Comparison of ENCODE assay signal across 8 mouse cellular contexts in genomic region chr15:79658531-79659375, GRCm38 (mm10). TPM values are rescaled to one million over a fixed set of nuclear protein-coding genes. Genes with fewer than 3 reads are reported as not detected.
DNase-seq lines count a peak whose midpoint lies in the region; ATAC-seq and TF ChIP-seq lines count a peak whose summit lies in the region.

Fam227a (minus strand) TSS chr15:79658956.
Cby1 (plus strand) TSS chr15:79659199.

- peak within 1 kb of the TSS; percentile 86 for H3K4me2 ChIP-seq in CH12.LX (ENCODE audit: insufficient read depth, low read depth, poor library complexity, severe bottlenecking)
- H3K4me2 ChIP-seq in forebrain, embryonic 12.5 days, result peak within 1 kb of the TSS; percentile 80
- H3K4me2 ChIP-seq in liver, postnatal 0 days (ENCODE audit: low read depth, low read length), result peak within 1 kb of the TSS; percentile 99
- H3K4me2 ChIP-seq in neural tube, embryonic 14.5 days (ENCODE audit: low read depth, low read length), result peak within 1 kb of the TSS; percentile 88

- peak; percentile 75; the same call in 1 of the 2 replicates for TF ChIP-seq POLR2A in CH12.LX (IDR thresholded peaks at IDR 0.05; ENCODE audit: low read depth, low read length)

- peaks cover 5 to 16% of the 10 kb centered on the region in 2 experiments for H3K36me3 ChIP-seq in CH12.LX (replicated peaks in 1 of 2; ENCODE audit: control insufficient read depth in 1 of 2, insufficient read depth in 1 of 2, low read length in 1 of 2)
- H3K36me3 ChIP-seq in forebrain, embryonic 12.5 days (replicated peaks), result peaks cover 9% of the 10 kb centered on the region; the same call in 1 of the 2 replicates
- H3K36me3 ChIP-seq in liver, postnatal 0 days (replicated peaks; ENCODE audit: insufficient read depth, low read length), result 0 out of 2 replicates have a peak, but pooled peaks cover 2% of the 10 kb centered on the region
- H3K36me3 ChIP-seq in neural tube, embryonic 14.5 days (ENCODE audit: control insufficient read depth, insufficient read depth, low read length), result no peaks in the 10 kb centered on the region

- TF ChIP-seq CTCF in CH12.LX (conservative IDR thresholded peaks at IDR 0.05 in 1 of 2, IDR thresholded peaks at IDR 0.05 in 1 of 2; ENCODE audit: low read depth in 2 of 2, low read length in 2 of 2), result no peak
- no peak for TF ChIP-seq CTCF in liver, postnatal 0 days (IDR thresholded peaks at IDR 0.05; ENCODE audit: low read depth)

- peak; percentile 88 for ATAC-seq in forebrain, embryonic 12.5 days (ENCODE audit: low FRiP score)
- ATAC-seq in liver, postnatal 0 days, result peak; percentile 90
- ATAC-seq in neural tube, embryonic 14.5 days (ENCODE audit: low read depth), result peak; percentile 89

- H3K4me1 ChIP-seq in CH12.LX (ENCODE audit: control insufficient read depth in 1 of 2, insufficient read depth in 2 of 2), result peaks cover under 1 to 11% of the 10 kb centered on the region in 2 experiments; a peak in 3 of 4 replicates
- H3K4me1 ChIP-seq in forebrain, embryonic 12.5 days, result peaks cover 12% of the 10 kb centered on the region
- H3K4me1 ChIP-seq in liver, postnatal 0 days (ENCODE audit: insufficient read depth), result peaks cover 6% of the 10 kb centered on the region; the same call in 1 of the 2 replicates
- H3K4me1 ChIP-seq in neural tube, embryonic 14.5 days (ENCODE audit: control insufficient read depth, insufficient read depth, low read length), result 0 out of 2 replicates have a peak, but pooled peaks cover 4% of the 10 kb centered on the region

- H3K9me3 ChIP-seq in CH12.LX (replicated peaks; ENCODE audit: low read length), result peaks cover 7% of the 10 kb centered on the region
- no peaks in the 10 kb centered on the region for H3K9me3 ChIP-seq in forebrain, embryonic 12.5 days
- no peaks in the 10 kb centered on the region for H3K9me3 ChIP-seq in liver, postnatal 0 days (ENCODE audit: low read length)
- no peaks in the 10 kb centered on the region for H3K9me3 ChIP-seq in neural tube, embryonic 14.5 days (ENCODE audit: control insufficient read depth, low read length)

- peak; percentile 87 for DNase-seq in CH12.LX (ENCODE audit: extremely low read depth)
- peak; percentile 87 for DNase-seq in c-Kit-positive CD71-positive TER-119-negative erythroid progenitor cells, embryonic 14.5 days (ENCODE audit: low read depth)
- DNase-seq in heart, postnatal 10 days, result peak; percentile 97
- DNase-seq in large intestine, adult 2 months (ENCODE audit: low read depth, low spot score), result peak; percentile 66
- DNase-seq in liver, postnatal 0 days, result peak; percentile 96
- DNase-seq in testis, postnatal 10 days (ENCODE audit: low spot score), result peak; percentile 97

- TF ChIP-seq EP300 in CH12.LX (IDR thresholded peaks at IDR 0.05; ENCODE audit: low read length), result no peak
- TF ChIP-seq EP300 in liver, postnatal 0 days (IDR thresholded peaks at IDR 0.05; ENCODE audit: low read depth), result no peak

- H3K27ac ChIP-seq in CH12.LX (ENCODE audit: insufficient read depth, low read depth), result peak within 1 kb of the TSS; percentile 48; the same call in 1 of the 2 replicates
- peak within 1 kb of the TSS; percentile 96 for H3K27ac ChIP-seq in forebrain, embryonic 12.5 days
- H3K27ac ChIP-seq in liver, postnatal 0 days (ENCODE audit: low read depth), result peak within 1 kb of the TSS; percentile 90
- H3K27ac ChIP-seq in neural tube, embryonic 14.5 days (ENCODE audit: low read depth, low read length), result peak within 1 kb of the TSS; percentile 95

- in situ Hi-C loops in CH12.LX (cut with MboI; ENCODE audit: low pct_ligation_motif_present, low pct_unique_long_range_greater_than_20kb, low sequenced_read_pairs), result no loop called here

- no peaks in the 10 kb centered on the region for H3K79me2 ChIP-seq in CH12.LX (replicated peaks; ENCODE audit: control insufficient read depth, extremely low read depth, insufficient read depth, poor library complexity, severe bottlenecking)

- H3K9ac ChIP-seq in CH12.LX (ENCODE audit: insufficient read depth, low read depth), result peak within 1 kb of the TSS; percentile 50
- peak within 1 kb of the TSS; percentile 89 for H3K9ac ChIP-seq in forebrain, embryonic 12.5 days
- H3K9ac ChIP-seq in liver, postnatal 0 days (replicated peaks), result peak within 1 kb of the TSS; percentile 84
- H3K9ac ChIP-seq in neural tube, embryonic 14.5 days (replicated peaks; ENCODE audit: low read depth, low read length), result peak within 1 kb of the TSS; percentile 85

- no peaks in the 10 kb centered on the region for H3K27me3 ChIP-seq in CH12.LX (replicated peaks)
- H3K27me3 ChIP-seq in forebrain, embryonic 12.5 days, result no peaks in the 10 kb centered on the region
- H3K27me3 ChIP-seq in liver, postnatal 0 days (ENCODE audit: insufficient read depth, low read length), result no peaks in the 10 kb centered on the region
- no peaks in the 10 kb centered on the region for H3K27me3 ChIP-seq in neural tube, embryonic 14.5 days (ENCODE audit: control insufficient read depth, insufficient read depth, low read length)

- no peak for TF ChIP-seq RAD21 in CH12.LX (IDR thresholded peaks at IDR 0.05; ENCODE audit: low read depth, low read length)

- peak within 1 kb of the TSS; percentile 67 to 87 (median 78) for H3K4me3 ChIP-seq in CH12.LX (replicated peaks in 1 of 3; ENCODE audit: low read depth in 2 of 3, low read length in 2 of 3, poor library complexity in 1 of 3)
- peak within 1 kb of the TSS; percentile 78 for H3K4me3 ChIP-seq in forebrain, embryonic 12.5 days (replicated peaks)
- peak within 1 kb of the TSS; percentile 73 for H3K4me3 ChIP-seq in liver, postnatal 0 days (ENCODE audit: low read depth, low read length)
- peak within 1 kb of the TSS; percentile 92 for H3K4me3 ChIP-seq in neural tube, embryonic 14.5 days (ENCODE audit: low read depth, low read length)

- under 1% methylated on average over 55 of the region's 55 CpGs for WGBS in forebrain, embryonic 12.5 days
- WGBS in large intestine, adult 2 months, result under 1% methylated on average over 55 of the region's 55 CpGs
- WGBS in liver, postnatal 0 days (ENCODE audit: insufficient replicate concordance), result under 1% methylated on average over 55 of the region's 55 CpGs
- under 1% methylated on average over 55 of the region's 55 CpGs for WGBS in neural tube, embryonic 14.5 days

- dilution Hi-C loops in CH12.LX (cut with MboI; ENCODE audit: extremely low pct_ligation_motif_present, extremely low pct_unique_long_range_greater_than_20kb, low sequenced_read_pairs), result no loop called here

- intact Hi-C loops in heart, postnatal 10 days (cut with DNase I), result loop anchor here (10.0 kb wide), 1 partner anchor 434 kb away; the partner anchor contains the start of genes Gm49486 and Pick1

TF ChIP-seq in CH12.LX, 34 proteins besides CTCF, POLR2A, EP300 and RAD21:
- TF ChIP-seq TCF12 (IDR thresholded peaks at IDR 0.05; ENCODE audit: low read depth, low read length) (peak; percentile 77), NELFE (IDR thresholded peaks at IDR 0.05; ENCODE audit: low read depth, low read length) (peak; percentile 66), SIN3A (IDR thresholded peaks at IDR 0.05; ENCODE audit: low read length) (peak; percentile 95), NRF1 (IDR thresholded peaks at IDR 0.05; ENCODE audit: low read depth, low read length) (peak; percentile 100), ETS1 (conservative IDR thresholded peaks at IDR 0.05; ENCODE audit: low read depth, low read length) (no peak), ZMIZ1 (IDR thresholded peaks at IDR 0.05; ENCODE audit: low read depth, low read length) (peak; percentile 53; the same call in 1 of the 2 replicates), MYC (IDR thresholded peaks at IDR 0.05; ENCODE audit: low read depth, low read length) (no peak), ELF1 (IDR thresholded peaks at IDR 0.05; ENCODE audit: low read depth, low read length) (0 out of 2 replicates have a peak, but pooled peaks have one; percentile 13), TBP (conservative IDR thresholded peaks at IDR 0.05; ENCODE audit: low read depth, low read length) (0 out of 2 replicates have a peak, but pooled peaks have one; percentile 14), MAZ (IDR thresholded peaks at IDR 0.05; ENCODE audit: low read depth, low read length) (no peak), KAT2A (IDR thresholded peaks at IDR 0.05; ENCODE audit: insufficient replicate concordance, low read length) (no peak), MAX (IDR thresholded peaks at IDR 0.05; ENCODE audit: low read length) (no peak; the same call in 1 of the 2 replicates), ZKSCAN1 (IDR thresholded peaks at IDR 0.05; ENCODE audit: borderline replicate concordance, low read depth, low read length) (no peak), ZC3H11A (IDR thresholded peaks at IDR 0.05; ENCODE audit: low read depth, low read length) (no peak), HCFC1 (IDR thresholded peaks at IDR 0.05; ENCODE audit: low read depth, low read length) (peak; percentile 60), POLR2AphosphoS2 (IDR thresholded peaks at IDR 0.05; ENCODE audit: low read depth, low read length) (no peak), CHD1 (IDR thresholded peaks at IDR 0.05; ENCODE audit: low read depth, low read length) (peak; percentile 99), UBTF (IDR thresholded peaks at IDR 0.05; ENCODE audit: low read depth, low read length) (no peak), MXI1 (IDR thresholded peaks at IDR 0.05; ENCODE audit: low read depth, low read length) (peak; percentile 72; the same call in 1 of the 2 replicates)

RNA-seq across cellular contexts. Expression of gene Fam227a, which starts in this region (rescaled TPM):
- 0.34 and 0.42 TPM in 2 replicates for total RNA-seq in CH12.LX (2012; rRNA removed)
- total RNA-seq in CH12.LX (2014; rRNA removed), result 0.12 and 0.48 TPM in 2 replicates
- polyA plus RNA-seq in CH12.LX (2012; ENCODE audit: insufficient read length, low read depth), result 0.20 and 0.31 TPM in 2 replicates
- 5.1 and 5.4 TPM in 2 replicates for polyA plus RNA-seq in forebrain, embryonic 12.5 days (2016; fragmentation: Nextera tagmentation; extraction: Ambion mirVana)
- 1 to 10 TPM in 1 of 2 experiments, under 1 TPM in 1; 0.97 to 1.3 TPM for total RNA-seq in heart, postnatal 10 days (2021)
- 0.16 and 0.78 TPM in 2 replicates for polyA plus RNA-seq in large intestine, adult 2 months (2012; rRNA removed)
- polyA plus RNA-seq in liver, postnatal 0 days (2015; fragmentation: Nextera tagmentation; extraction: Ambion mirVana), result 0.13 and 0.18 TPM in 2 replicates
- 6.1 and 7.8 TPM in 2 replicates for polyA plus RNA-seq in neural tube, embryonic 14.5 days (2014; fragmentation: Nextera tagmentation; extraction: Ambion mirVana)

RNA-seq across cellular contexts. Expression of gene Cby1, which starts in this region (rescaled TPM):
- total RNA-seq in CH12.LX (2012; rRNA removed), result 17.6 and 20.2 TPM in 2 replicates
- 19.3 and 19.5 TPM in 2 replicates for total RNA-seq in CH12.LX (2014; rRNA removed)
- 16.9 and 20.7 TPM in 2 replicates for polyA plus RNA-seq in CH12.LX (2012; ENCODE audit: insufficient read length, low read depth)
- 89.3 and 90.6 TPM in 2 replicates for polyA plus RNA-seq in forebrain, embryonic 12.5 days (2016; fragmentation: Nextera tagmentation; extraction: Ambion mirVana)
- total RNA-seq in heart, postnatal 10 days (2021), result 10 to 100 TPM; 28.2 to 29.3 TPM
- 8.0 and 12.5 TPM in 2 replicates for polyA plus RNA-seq in large intestine, adult 2 months (2012; rRNA removed)
- polyA plus RNA-seq in liver, postnatal 0 days (2015; fragmentation: Nextera tagmentation; extraction: Ambion mirVana), result 8.5 and 8.8 TPM in 2 replicates
- 78.0 and 85.6 TPM in 2 replicates for polyA plus RNA-seq in neural tube, embryonic 14.5 days (2014; fragmentation: Nextera tagmentation; extraction: Ambion mirVana)

Comparison
In these comparisons a context has a peak if more than half of its experiments do, and no peak if none do; other contexts are left out.
1. Peak in every context shown above with its lines: DNase-seq, ATAC-seq, H3K4me3 ChIP-seq and H3K27ac ChIP-seq.